Mouse (Mus musculus) heart, embryonic 14.5 days (tissue): ENCODE measurements around the gene Gm340. TPM values are rescaled to one million over a fixed set of nuclear protein-coding genes. Genes with fewer than 3 reads are reported as not detected.

ENCODE experiments used
- ATAC-seq: fragments of 200-750 bp; cut with Nextera tagmentation; 2 replicates; pipeline ENCODE4 v1.8.0; 2017; ENCODE audit warnings: low read depth, moderate TSS enrichment; ENCODE audit not compliant: insufficient number of reproducible peaks, insufficient read depth, low FRiP score
- H3K27ac ChIP-seq, 2 experiments: fragments of 200-500 bp in 1 of 2; fragments of 300-500 bp in 1 of 2; sonication (generic) in 1 of 2; replicated peaks in 1 of 2; 2 replicates each; pipeline ENCODE4 v1.5.1; 2012 to 2014; ENCODE audit warnings: low read depth in 2 of 2, low read length in 2 of 2, control low read depth in 1 of 2, mild to moderate bottlenecking in 1 of 2, mixed read lengths in 1 of 2; ENCODE audit not compliant: control insufficient read depth in 1 of 2, insufficient read depth in 1 of 2
- H3K27me3 ChIP-seq: fragments of 300-500 bp; sonication (generic); 2 replicates; pipeline ENCODE4 v1.6.1; 2014; ENCODE audit warnings: mild to moderate bottlenecking, low read length, control low read depth; ENCODE audit not compliant: control insufficient read depth, insufficient read depth
- H3K36me3 ChIP-seq: fragments of 300-500 bp; sonication (generic); 2 replicates; pipeline ENCODE4 v1.6.1; 2014; ENCODE audit warnings: mild to moderate bottlenecking, control low read depth, low read length, mixed read lengths; ENCODE audit not compliant: control insufficient read depth, insufficient read depth
- H3K4me1 ChIP-seq, 2 experiments: fragments of 200-500 bp in 1 of 2; fragments of 300-500 bp in 1 of 2; sonication (generic) in 1 of 2; 2 replicates each; pipeline ENCODE4 v1.6.1; 2012 to 2014; ENCODE audit warnings: low read length in 2 of 2, control low read depth in 1 of 2, mixed read lengths in 1 of 2; ENCODE audit not compliant: control insufficient read depth in 2 of 2, insufficient read depth in 2 of 2
- H3K4me2 ChIP-seq: fragments of 300-500 bp; sonication (generic); 2 replicates; pipeline ENCODE4 v1.6.1; 2014; ENCODE audit warnings: mild to moderate bottlenecking, low read length
- H3K4me3 ChIP-seq, 2 experiments: fragments of 200-500 bp in 1 of 2; fragments of 300-500 bp in 1 of 2; sonication (generic) in 1 of 2; 2 replicates each; pipeline ENCODE4 v1.5.1; 2012 to 2014; ENCODE audit warnings: low read length in 2 of 2, mild to moderate bottlenecking in 2 of 2, control low read depth in 1 of 2, low read depth in 1 of 2, moderate library complexity in 1 of 2; ENCODE audit not compliant: control insufficient read depth in 1 of 2, insufficient read depth in 1 of 2
- H3K9ac ChIP-seq: fragments of 300-500 bp; sonication (generic); 2 replicates; pipeline ENCODE4 v1.6.1; 2014; ENCODE audit warnings: mild to moderate bottlenecking, low read length
- H3K9me3 ChIP-seq: fragments of 300-500 bp; sonication (generic); 2 replicates; pipeline ENCODE4 v1.6.1; 2016; ENCODE audit warnings: low read length, control low read depth; ENCODE audit not compliant: control insufficient read depth
- WGBS: fragments of 180-500 bp; shearing (Covaris S2); extraction: QIAGEN DNeasy Blood & Tissue Kit; methylation state at CpG from one replicate; pipeline ENCODE4 v1.1.7; 2014; 5-methylcytosine and 5-hydroxymethylcytosine counted together
- polyA plus RNA-seq: library from polyadenylated mRNA; unstranded; fragments of >200 nt; fragmentation: Nextera tagmentation; extraction: Ambion mirVana; gene quantifications from 2 replicates; pipeline ENCODE4 v1.2.1, GENCODE M21; 2014

Gm340 gene
- 2.1 and 2.9 TPM in 2 replicates for polyA plus RNA-seq

- H3K36me3 ChIP-seq, result peaks cover 53% of the 10 kb centered on the region
- no peak within 1 kb of the TSS for H3K27ac ChIP-seq
- H3K4me1 ChIP-seq, result no peaks in the 10 kb centered on the region
- H3K9ac ChIP-seq, result no peak within 1 kb of the TSS
- H3K4me3 ChIP-seq, result no peak within 1 kb of the TSS
- 94% methylated on average over 23 of the region's 23 CpGs for WGBS
- ATAC-seq, result no peak
- no peaks in the 10 kb centered on the region for H3K27me3 ChIP-seq
- no peak within 1 kb of the TSS for H3K4me2 ChIP-seq
- H3K9me3 ChIP-seq, result no peaks in the 10 kb centered on the region
Observed at GRCm38 (mm10) chr19:41581706-41582420, at the start of gene Gm340. TSS of gene Gm340 (plus strand) at chr19:41582370.

GRCm38 (mm10) chr19:41534021-41534420 lies 48.1 kb upstream of the Gm340 start:
- Histone ChIP-seq H3K9ac (no peak overlapping the region), H3K4me3 (no peak overlapping the region), H3K4me2 (no peak overlapping the region), H3K4me1 (no peaks in the 10 kb centered on the region), H3K27ac (no peak overlapping the region), H3K36me3 (peaks cover 23% of the 10 kb centered on the region; the same call in 1 of the 2 replicates), H3K27me3 (no peaks in the 10 kb centered on the region), H3K9me3 (no peaks in the 10 kb centered on the region)
- WGBS, result 93% methylated on average over 3 of the region's 3 CpGs
- no peak for ATAC-seq

GRCm38 (mm10) chr19:41556981-41557380 lies 25.2 kb upstream of the Gm340 start:
- Histone ChIP-seq H3K9me3 (no peaks in the 10 kb centered on the region), H3K27ac (no peak overlapping the region), H3K9ac (no peak overlapping the region), H3K4me2 (no peak overlapping the region), H3K4me1 (no peaks in the 10 kb centered on the region), H3K36me3 (peaks cover 61% of the 10 kb centered on the region), H3K27me3 (no peaks in the 10 kb centered on the region), H3K4me3 (no peak overlapping the region)
- ATAC-seq, result no peak
- 85% methylated on average over 4 of the region's 4 CpGs for whole genome bisulfite sequencing

GRCm38 (mm10) chr19:41557491-41557890 lies 24.7 kb upstream of the Gm340 start:
- no peaks in the 10 kb centered on the region for H3K27me3 ChIP-seq
- no peak overlapping the region for H3K9ac ChIP-seq
- H3K27ac ChIP-seq, result no peak overlapping the region
- H3K36me3 ChIP-seq, result peaks cover 58% of the 10 kb centered on the region
- H3K4me3 ChIP-seq, result no peak overlapping the region
- H3K4me2 ChIP-seq, result no peak overlapping the region
- H3K9me3 ChIP-seq, result no peaks in the 10 kb centered on the region
- ATAC-seq, result no peak
- peaks cover 0 to 3% of the 10 kb centered on the region in 2 experiments; a peak in 1 of 4 replicates for H3K4me1 ChIP-seq
- 90% methylated on average over 4 of the region's 4 CpGs for WGBS

GRCm38 (mm10) chr19:41558891-41559486 lies 23.2 kb upstream of the Gm340 start:
- no peak overlapping the region for H3K4me2 ChIP-seq
- H3K27me3 ChIP-seq, result no peaks in the 10 kb centered on the region
- H3K36me3 ChIP-seq, result peaks cover 43% of the 10 kb centered on the region
- no peak overlapping the region for H3K9ac ChIP-seq
- H3K4me1 ChIP-seq, result peaks cover 0 to 8% of the 10 kb centered on the region in 2 experiments; a peak in 2 of 4 replicates
- no peak overlapping the region for H3K27ac ChIP-seq
- 91% methylated on average over 9 of the region's 9 CpGs for WGBS
- no peaks in the 10 kb centered on the region for H3K9me3 ChIP-seq
- H3K4me3 ChIP-seq, result no peak overlapping the region
- no peak for ATAC-seq

- Histone ChIP-seq H3K9ac (no peak overlapping the region), H3K36me3 (peaks cover 38% of the 10 kb centered on the region), H3K4me3 (no peak overlapping the region), H3K4me1 (peaks cover 0 to 8% of the 10 kb centered on the region in 2 experiments; a peak in 2 of 4 replicates), H3K27me3 (no peaks in the 10 kb centered on the region), H3K4me2 (no peak overlapping the region), H3K27ac (no peak overlapping the region), H3K9me3 (no peaks in the 10 kb centered on the region)
- no peak for ATAC-seq
- WGBS, result 95% methylated on average over 3 of the region's 3 CpGs
Observed at GRCm38 (mm10) chr19:41560856-41561255, 21.3 kb upstream of the Gm340 start.

- Histone ChIP-seq H3K27ac (no peak overlapping the region), H3K4me2 (no peak overlapping the region), H3K9me3 (no peaks in the 10 kb centered on the region), H3K4me1 (no peaks in the 10 kb centered on the region), H3K4me3 (no peak overlapping the region), H3K27me3 (no peaks in the 10 kb centered on the region), H3K9ac (no peak overlapping the region), H3K36me3 (no peaks in the 10 kb centered on the region)
- 62% methylated on average over 2 of the region's 2 CpGs for WGBS
- ATAC-seq, result no peak
Observed at GRCm38 (mm10) chr19:41568791-41569190, 13.4 kb upstream of the Gm340 start.
